Mouse (Mus musculus) frontal cortex, postnatal 36 days (tissue): ENCODE data around the gene Gm3727.
"Not testable (repeated sequence)": the region's sequence is repeated elsewhere in the genome, so short reads cannot be mapped to it uniquely, and the experiment has no call there.

ENCODE experiments used
- DNase-seq, 2 experiments: peaks; one replicate each; pipeline ENCODE4 v3.0.0; 2022; ENCODE audit warnings: low spot score in 2 of 2

The Gm3727 gene

GRCm38 (mm10) chr14:7264614-7265013 lies at the start of gene Gm3727:
Gene Gm3727 (minus strand): TSS chr14:7264714.
- DNase-seq: not testable (repeated sequence)

GRCm38 (mm10) chr14:7243498-7243897 lies 21.0 kb downstream of the Gm3727 start:
- peak; percentile 2 to 10 for DNase-seq
